Mouse (Mus musculus) splenic B cell, adult 2 months (primary cell): ENCODE data around the gene Gm17604.

ENCODE experiments used
- DNase-seq: peaks from one replicate; pipeline ENCODE4 v3.0.0-alpha.2; 2011; ENCODE audit warnings: low read depth, low spot score
- H3K27me3 ChIP-seq: 2 replicates; pipeline ENCODE4 v1.6.1; 2012; ENCODE audit warnings: mild to moderate bottlenecking, low read length, moderate library complexity, mixed read lengths; ENCODE audit not compliant: control insufficient read depth, poor library complexity, insufficient read depth, severe bottlenecking
- H3K36me3 ChIP-seq: 2 replicates; pipeline ENCODE4 v1.6.1; 2012; ENCODE audit warnings: mild to moderate bottlenecking, low read length, moderate library complexity, mixed read lengths; ENCODE audit not compliant: control insufficient read depth, poor library complexity, insufficient read depth, severe bottlenecking

The Gm17604 gene

DNA sequence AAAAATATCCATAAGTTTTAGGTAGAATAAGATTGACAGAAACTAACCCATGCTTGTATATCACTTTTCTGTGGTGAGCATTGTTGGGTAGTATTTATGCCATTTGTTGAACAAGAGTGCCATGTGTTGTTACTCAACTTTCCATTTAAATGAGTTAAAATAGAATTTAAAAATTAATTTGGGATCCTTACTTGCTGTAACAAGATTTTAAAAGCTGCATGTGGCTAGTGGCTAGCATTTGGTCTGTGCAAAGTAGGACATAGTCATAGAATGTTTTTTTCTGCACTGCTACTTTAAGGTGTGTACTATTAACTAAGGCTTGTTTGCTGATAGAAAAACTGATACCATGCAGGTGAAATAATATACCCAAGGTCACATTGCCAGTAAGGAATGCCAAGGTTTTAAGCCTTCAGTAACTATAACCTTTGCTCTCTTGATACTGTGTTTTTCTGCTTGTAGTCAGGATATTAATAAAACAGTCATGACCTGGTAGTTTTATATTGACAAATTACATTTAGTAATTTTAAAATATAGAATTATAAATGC is at the start of gene Gm17604:
Gene Gm17604 (minus strand): TSS at position 51 of the 546 bp plus-strand sequence.
- no peak for DNase-seq
- no peaks in the 10 kb centered on the region for H3K27me3 ChIP-seq
- H3K36me3 ChIP-seq, result no peaks in the 10 kb centered on the region

GRCm38 (mm10) chrX:165049929-165050328 is 45.3 kb upstream of the Gm17604 start:
- no peaks in the 10 kb centered on the region for H3K36me3 ChIP-seq
- DNase-seq, result no peak
- no peaks in the 10 kb centered on the region for H3K27me3 ChIP-seq

DNA sequence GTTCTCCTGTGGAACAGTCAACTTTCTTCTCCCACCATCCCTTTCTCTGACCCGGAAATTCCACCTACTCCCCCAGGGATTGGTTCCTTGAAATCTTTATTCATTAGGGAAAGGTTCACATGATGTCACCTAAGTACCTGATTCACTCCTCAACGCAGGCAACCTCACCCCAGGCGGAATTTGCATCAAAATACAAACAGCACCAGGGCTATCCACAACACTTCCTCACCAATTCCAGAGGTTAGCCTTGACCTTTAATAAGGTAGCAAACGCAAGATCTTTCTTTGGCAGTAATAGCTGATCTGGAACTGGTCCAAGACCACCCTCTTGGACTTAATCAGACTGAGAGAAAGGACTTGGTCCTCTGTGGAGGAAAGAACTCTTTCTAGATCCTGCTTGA is 1.5 kb downstream of the Gm17604 start:
- DNase-seq, result no peak
- Histone ChIP-seq H3K36me3 (no peaks in the 10 kb centered on the region), H3K27me3 (no peaks in the 10 kb centered on the region)

DNA sequence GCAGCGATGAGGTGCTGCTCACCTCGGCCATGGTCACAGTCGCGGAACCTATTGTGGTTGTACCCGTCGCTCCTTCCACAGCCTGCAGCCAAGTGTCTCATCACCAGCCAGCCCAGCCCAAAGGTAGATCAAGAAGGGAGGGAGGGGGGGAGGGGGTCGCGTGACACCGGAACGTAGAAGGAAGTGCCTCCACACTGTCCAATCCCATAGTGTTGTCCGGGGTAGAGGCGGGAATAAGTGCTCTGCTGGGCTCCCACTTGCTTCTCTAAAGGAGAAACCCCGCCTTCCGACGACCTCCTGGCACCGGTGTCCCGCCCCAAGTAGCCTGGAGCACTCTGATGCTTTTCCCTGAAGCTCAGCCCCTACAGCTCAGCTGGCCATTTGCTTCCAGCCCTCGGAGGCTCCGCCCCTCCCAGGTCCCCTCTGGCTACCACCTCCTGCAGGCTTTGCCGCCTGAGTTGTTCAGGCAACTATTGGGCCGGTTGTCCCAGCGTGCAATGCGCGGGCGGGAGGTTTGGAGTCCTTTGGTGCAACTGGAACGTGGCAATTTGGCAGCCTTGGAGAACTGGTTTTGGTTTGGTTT is 24.3 kb downstream of the Gm17604 start, which contains the start of the genes Mospd2 and Fancb:
Gene Mospd2 (minus strand): TSS at position 183 of the 583 bp plus-strand sequence.
Gene Fancb (plus strand): TSS at position 400 of the 583 bp plus-strand sequence.
- no peaks in the 10 kb centered on the region for H3K36me3 ChIP-seq
- DNase-seq, result peak; percentile 89

DNA sequence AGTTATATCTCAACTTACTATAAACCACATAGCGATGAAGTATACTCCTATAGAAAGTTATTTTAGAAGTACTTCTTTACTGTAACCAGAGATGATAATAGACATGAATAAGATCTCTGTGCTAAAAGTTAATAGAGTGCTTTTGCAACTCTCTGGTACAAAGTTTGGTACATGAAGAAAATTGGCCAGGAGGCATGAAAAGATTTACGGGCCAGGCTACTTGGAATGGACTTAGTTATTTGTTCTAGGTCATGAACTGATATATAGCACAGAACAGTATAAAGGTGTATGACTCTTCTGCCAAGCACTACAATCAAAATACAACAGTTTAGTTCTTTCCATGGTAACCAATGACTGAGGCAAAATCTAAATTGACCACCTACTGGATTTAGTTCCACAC is 25.8 kb downstream of the Gm17604 start:
- DNase-seq, result no peak
- Histone ChIP-seq H3K36me3 (no peaks in the 10 kb centered on the region), H3K27me3 (no peaks in the 10 kb centered on the region)

More for the DNA sequence above, 24.3 kb downstream of the Gm17604 start, which contains the start of the genes Mospd2 and Fancb:
- H3K27me3 ChIP-seq, result no peaks in the 10 kb centered on the region

- DNase-seq, result no peak
- Histone ChIP-seq H3K36me3 (no peaks in the 10 kb centered on the region), H3K27me3 (no peaks in the 10 kb centered on the region)
Measured at GRCm38 (mm10) chrX:164971206-164971605, 33.4 kb downstream of the Gm17604 start.

DNA sequence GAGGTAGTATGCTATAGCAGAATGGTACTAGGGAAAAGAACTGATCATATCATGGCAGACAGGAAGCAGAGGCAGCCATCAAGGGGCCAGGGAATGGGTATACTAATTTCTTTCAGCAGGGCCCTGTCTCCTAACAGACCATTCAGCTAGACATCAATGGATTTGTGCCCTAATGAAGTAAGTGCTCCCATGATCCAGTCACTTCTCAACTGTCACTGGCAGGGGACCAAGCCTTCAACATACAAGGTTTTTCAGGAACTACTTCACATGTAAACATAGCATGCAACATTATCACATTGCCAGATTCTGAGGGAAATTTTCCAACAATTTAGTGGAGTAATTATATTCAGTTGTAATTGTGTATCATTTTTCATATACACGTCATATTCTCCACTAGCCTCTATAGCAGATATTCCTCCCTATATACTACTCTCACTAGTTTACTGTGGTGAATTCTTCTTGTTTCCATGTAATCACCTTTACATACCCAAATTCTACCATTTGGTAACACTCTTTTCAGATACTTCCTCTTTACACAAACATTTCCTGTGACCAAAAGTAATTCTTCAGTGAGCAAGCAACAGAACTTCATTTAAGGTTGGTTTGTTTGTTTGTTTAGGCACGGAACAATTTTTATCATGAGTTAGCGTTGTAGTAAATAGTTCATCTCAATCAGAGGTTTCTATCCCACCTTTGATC is 38.7 kb downstream of the Gm17604 start:
- no peaks in the 10 kb centered on the region for H3K36me3 ChIP-seq
- no peaks in the 10 kb centered on the region for H3K27me3 ChIP-seq

More for the DNA sequence above, 38.7 kb downstream of the Gm17604 start:
- DNase-seq, result peak; percentile 8
